Mouse (Mus musculus) natural killer cell, adult 2 months (primary cell): ENCODE data around the gene Pyroxd2.
"Not testable (repeated sequence)": the region's sequence is repeated elsewhere in the genome, so short reads cannot be mapped to it uniquely, and the experiment has no call there.

Experiments used
- DNase-seq, 2 experiments: peaks; one replicate each; pipeline ENCODE4 v3.0.0; 2022; ENCODE audit warnings: low spot score in 2 of 2

Pyroxd2 gene

GRCm38 (mm10) chr19:42689786-42690185, 62.8 kb downstream of the Pyroxd2 start:
- DNase-seq = no peak

GRCm38 (mm10) chr19:42689321-42689720, 63.3 kb downstream of the Pyroxd2 start:
- DNase-seq = no peak

- not testable (repeated sequence) for DNase-seq
These were observed 69.8 kb downstream of the Pyroxd2 start for GRCm38 (mm10) chr19:42682776-42683175.

- DNase-seq = no peak
These were observed 74.4 kb downstream of the Pyroxd2 start for GRCm38 (mm10) chr19:42678191-42678590.

GRCm38 (mm10) chr19:42677452-42677851, 75.1 kb downstream of the Pyroxd2 start:
- DNase-seq = no peak

GRCm38 (mm10) chr19:42676931-42677330, 75.6 kb downstream of the Pyroxd2 start:
- no peak for DNase-seq
